Mouse (Mus musculus) G1E (cell line): ENCODE data around the gene Slfnl1.

Experiments used
- CTCF ChIP-seq: IDR thresholded peaks from 2 replicates; pipeline ENCODE4 v1.5.1; 2012; ENCODE audit warnings: low read depth, low read length, inconsistent platforms, mixed read lengths
- GATA1 ChIP-seq: IDR thresholded peaks from 2 replicates; pipeline ENCODE4 v1.6.1; 2012; ENCODE audit warnings: borderline replicate concordance, low read length, inconsistent platforms, mixed read lengths
- TAL1 ChIP-seq: conservative IDR thresholded peaks from 2 replicates; pipeline ENCODE4 v1.6.1; 2012; ENCODE audit warnings: low read depth, low read length, inconsistent platforms, mixed read lengths

DNA sequence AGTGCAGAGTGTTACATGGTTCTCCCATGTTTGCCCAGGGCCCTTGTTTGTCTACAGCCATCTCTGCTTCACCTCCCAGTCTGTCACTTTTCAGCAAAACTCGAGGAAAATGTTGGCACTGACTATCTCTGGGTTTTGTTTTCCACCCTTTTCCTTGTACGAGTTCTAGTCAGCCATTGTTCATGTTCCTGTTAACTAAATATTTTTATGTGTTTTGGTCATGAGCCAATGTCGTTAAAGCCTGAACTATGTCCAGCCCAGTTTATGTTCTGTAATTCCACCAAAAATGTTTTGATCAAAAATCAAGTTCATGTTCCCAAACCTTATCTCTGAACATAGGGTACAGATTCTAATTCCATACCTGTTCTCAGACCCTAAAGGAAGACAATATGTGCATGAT, 39.7 kb downstream of the Slfnl1 start:
- TF ChIP-seq TAL1 (no peak), CTCF (no peak), GATA1 (no peak)
